Mouse (Mus musculus): ENCODE results near the gene Hkdc1.

- TF ChIP-seq CTCF (IDR thresholded peaks at IDR 0.05) (no peak), POLR2A (IDR thresholded peaks at IDR 0.05; ENCODE audit: insufficient read depth, low read depth, low read length) (no peak)
Measured at GRCm38 (mm10) chr10:62335423-62335776, 86.9 kb downstream of the Hkdc1 start.

Data from heart, adult 2 months (tissue).